Mouse (Mus musculus): ENCODE measurements around the gene Hist1h2bh. TPM values are rescaled to one million over a fixed set of nuclear protein-coding genes. Genes with fewer than 3 reads are reported as not detected.
A peak's percentile ranks its signal among the peaks of the same experiment; 100 is the strongest.
"Not testable (repeated sequence)": the region's sequence is repeated elsewhere in the genome, so short reads cannot be mapped to it uniquely, and the experiment has no call there.

Gene Hist1h2bh
- polyA plus RNA-seq (2014; fragmentation: Nextera tagmentation; extraction: Ambion mirVana) = 0.82 and 1.3 TPM in 2 replicates

DNA sequence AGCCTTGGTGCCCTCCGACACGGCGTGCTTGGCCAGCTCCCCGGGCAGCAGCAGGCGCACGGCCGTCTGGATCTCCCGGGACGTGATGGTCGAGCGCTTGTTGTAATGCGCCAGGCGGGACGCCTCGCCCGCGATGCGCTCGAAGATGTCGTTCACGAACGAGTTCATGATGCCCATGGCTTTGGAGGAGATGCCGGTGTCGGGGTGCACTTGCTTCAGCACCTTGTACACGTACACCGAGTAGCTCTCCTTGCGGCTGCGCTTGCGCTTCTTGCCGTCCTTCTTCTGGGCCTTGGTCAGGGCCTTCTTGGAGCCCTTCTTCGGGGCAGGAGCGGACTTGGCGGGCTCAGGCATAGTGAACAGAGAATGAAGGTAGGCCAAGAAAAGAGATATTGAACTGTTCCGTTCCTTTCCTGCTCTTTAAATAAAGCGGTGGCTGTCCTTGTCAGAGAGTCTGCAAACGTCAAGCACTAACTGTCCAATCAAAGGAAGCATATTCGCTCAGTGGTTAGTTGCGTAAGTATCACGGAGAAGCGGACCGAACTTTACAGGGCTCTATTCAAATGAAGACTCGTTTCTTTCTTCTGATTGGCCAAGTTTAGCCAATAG lies at the start of gene Hist1h2bh:
Gene Hist1h2bh, minus strand, starts transcription at position 394 of the 609 bp plus-strand sequence.
- not testable (repeated sequence) for H3K9me3 ChIP-seq (ENCODE audit: control insufficient read depth, low read length); H3K4me1 ChIP-seq (ENCODE audit: control insufficient read depth, insufficient read depth, low read length); H3K27me3 ChIP-seq (ENCODE audit: control insufficient read depth, insufficient read depth, low read length); H3K36me3 ChIP-seq (ENCODE audit: control insufficient read depth, insufficient read depth, low read length)
- Histone ChIP-seq H3K27ac (ENCODE audit: low read depth, low read length) (peak within 1 kb of the TSS; percentile 87), H3K4me2 (ENCODE audit: low read depth) (peak within 1 kb of the TSS; percentile 72), H3K4me3 (ENCODE audit: low read depth, low read length) (peak within 1 kb of the TSS; percentile 42), H3K9ac (ENCODE audit: low read length) (peak within 1 kb of the TSS; percentile 65)
- WGBS = under 1% methylated on average over 21 of the region's 42 CpGs
- peak; percentile 88 for ATAC-seq (ENCODE audit: insufficient read depth, low FRiP score, low TSS enrichment)
- DNase-seq (ENCODE audit: low spot score) = peak; percentile 74

DNA sequence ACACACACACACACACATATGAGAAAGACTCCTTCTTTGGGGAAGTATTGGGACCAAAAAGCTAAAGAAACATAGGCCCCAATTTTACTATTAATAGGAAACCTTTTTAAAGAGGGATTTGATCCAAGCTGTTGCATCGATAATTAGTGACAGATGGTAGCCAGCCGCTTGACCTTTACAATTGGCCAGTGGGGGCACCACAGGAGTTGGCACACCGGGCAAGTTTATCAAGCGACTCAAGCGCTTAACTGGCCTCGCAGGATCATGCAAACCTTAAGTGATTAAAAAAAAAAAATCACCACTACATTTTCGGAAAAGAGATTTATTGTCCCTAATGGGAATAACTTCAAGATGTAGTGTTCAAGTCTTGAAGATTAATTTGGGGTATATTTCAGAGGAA lies 49.4 kb upstream of the Hist1h2bh start:
- Histone ChIP-seq H3K36me3 (ENCODE audit: control insufficient read depth, insufficient read depth, low read length) (no peaks in the 10 kb centered on the region), H3K4me1 (ENCODE audit: control insufficient read depth, insufficient read depth, low read length) (no peaks in the 10 kb centered on the region), H3K4me3 (ENCODE audit: low read depth, low read length) (no peak overlapping the region), H3K9me3 (ENCODE audit: control insufficient read depth, low read length) (no peaks in the 10 kb centered on the region), H3K9ac (ENCODE audit: low read length) (no peak overlapping the region), H3K27me3 (ENCODE audit: control insufficient read depth, insufficient read depth, low read length) (no peaks in the 10 kb centered on the region), H3K27ac (ENCODE audit: low read depth, low read length) (no peak overlapping the region), H3K4me2 (ENCODE audit: low read depth) (no peak overlapping the region)
- 87% methylated on average over 7 of the region's 7 CpGs for WGBS
- DNase-seq (ENCODE audit: low spot score) (no peak), ATAC-seq (ENCODE audit: insufficient read depth, low FRiP score, low TSS enrichment) (no peak)

DNA sequence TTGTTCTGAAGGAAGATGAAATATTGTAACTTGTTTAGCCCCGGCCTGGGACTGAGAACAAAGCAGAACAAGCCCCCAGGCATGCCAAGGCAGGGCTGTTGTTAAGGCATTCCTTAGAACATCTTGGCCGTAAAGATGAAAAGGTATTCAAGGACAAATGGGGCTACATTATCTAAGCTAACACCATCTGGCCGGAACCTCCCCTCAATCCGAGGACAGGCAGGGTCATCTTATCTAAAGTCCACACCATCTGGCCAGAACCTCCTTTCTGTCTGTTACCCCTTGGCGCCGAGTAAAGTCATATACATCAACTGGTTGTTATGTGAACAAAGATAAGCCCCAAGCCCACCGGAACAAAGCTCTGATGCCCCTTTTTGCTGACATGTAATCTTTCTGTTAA lies 48.7 kb upstream of the Hist1h2bh start:
- not testable (repeated sequence) for H3K4me3 ChIP-seq (ENCODE audit: low read depth, low read length); H3K4me2 ChIP-seq (ENCODE audit: low read depth); H3K9ac ChIP-seq (ENCODE audit: low read length); ATAC-seq (ENCODE audit: insufficient read depth, low FRiP score, low TSS enrichment); H3K36me3 ChIP-seq (ENCODE audit: control insufficient read depth, insufficient read depth, low read length); H3K27ac ChIP-seq (ENCODE audit: low read depth, low read length); DNase-seq (ENCODE audit: low spot score); H3K4me1 ChIP-seq (ENCODE audit: control insufficient read depth, insufficient read depth, low read length); H3K27me3 ChIP-seq (ENCODE audit: control insufficient read depth, insufficient read depth, low read length); H3K9me3 ChIP-seq (ENCODE audit: control insufficient read depth, low read length)
- WGBS = 87% methylated on average over 6 of the region's 7 CpGs

DNA sequence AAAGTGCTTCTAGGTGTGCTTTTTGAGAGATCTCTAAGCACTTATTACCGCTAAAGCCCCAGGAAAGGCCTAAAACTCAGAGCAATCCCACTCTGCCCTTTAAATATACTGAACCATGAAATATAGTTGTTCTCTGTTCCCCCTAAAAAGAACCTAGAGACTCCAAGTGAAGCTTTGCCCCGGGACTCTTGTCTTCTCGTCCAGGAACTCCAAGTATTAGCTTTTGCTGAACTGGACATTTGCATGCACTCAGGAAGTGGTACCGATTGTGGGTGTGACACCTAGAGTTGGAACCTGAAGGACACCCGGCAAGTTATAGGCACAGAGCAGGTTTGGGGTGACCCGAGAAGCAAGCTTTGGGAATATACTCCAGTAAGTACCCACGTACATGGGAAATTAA lies 48.0 kb upstream of the Hist1h2bh start:
- DNase-seq (ENCODE audit: low spot score) = no peak
- Histone ChIP-seq H3K9me3 (ENCODE audit: control insufficient read depth, low read length) (no peaks in the 10 kb centered on the region), H3K9ac (ENCODE audit: low read length) (no peak overlapping the region), H3K27ac (ENCODE audit: low read depth, low read length) (no peak overlapping the region), H3K4me1 (ENCODE audit: control insufficient read depth, insufficient read depth, low read length) (peaks cover 5% of the 10 kb centered on the region; the same call in 1 of the 2 replicates), H3K36me3 (ENCODE audit: control insufficient read depth, insufficient read depth, low read length) (no peaks in the 10 kb centered on the region), H3K27me3 (ENCODE audit: control insufficient read depth, insufficient read depth, low read length) (no peaks in the 10 kb centered on the region), H3K4me3 (ENCODE audit: low read depth, low read length) (no peak overlapping the region), H3K4me2 (ENCODE audit: low read depth) (no peak overlapping the region)
- WGBS = 95% methylated on average over 7 of the region's 7 CpGs
- ATAC-seq (ENCODE audit: insufficient read depth, low FRiP score, low TSS enrichment) = no peak

DNA sequence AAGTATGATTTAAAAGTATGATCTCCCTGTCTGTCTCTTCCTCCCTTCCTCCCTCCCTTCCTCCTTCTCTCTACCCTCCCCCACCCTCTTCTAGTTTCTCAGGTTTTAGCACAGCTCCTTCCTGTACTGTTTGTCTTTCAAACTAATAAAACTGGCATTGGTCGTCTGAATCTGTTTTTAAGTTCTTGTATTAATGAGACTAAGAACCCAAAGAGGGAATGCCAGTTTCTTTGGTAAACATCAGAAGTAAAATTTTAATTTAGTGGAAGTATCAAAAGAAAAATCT lies 43.7 kb upstream of the Hist1h2bh start:
- Histone ChIP-seq H3K27ac (ENCODE audit: low read depth, low read length) (peak overlapping the region; percentile 86), H3K4me1 (ENCODE audit: control insufficient read depth, insufficient read depth, low read length) (peaks cover 23% of the 10 kb centered on the region), H3K9me3 (ENCODE audit: control insufficient read depth, low read length) (no peaks in the 10 kb centered on the region), H3K9ac (ENCODE audit: low read length) (peak overlapping the region; percentile 12), H3K4me2 (ENCODE audit: low read depth) (peak overlapping the region; percentile 83), H3K27me3 (ENCODE audit: control insufficient read depth, insufficient read depth, low read length) (no peaks in the 10 kb centered on the region), H3K36me3 (ENCODE audit: control insufficient read depth, insufficient read depth, low read length) (no peaks in the 10 kb centered on the region), H3K4me3 (ENCODE audit: low read depth, low read length) (0 out of 2 replicates have a peak overlapping the region, but pooled peaks have one; percentile 0)
- DNase-seq (ENCODE audit: low spot score) = no peak
- WGBS = 3% methylated on average over 1 of the region's 1 CpGs
- no peak for ATAC-seq (ENCODE audit: insufficient read depth, low FRiP score, low TSS enrichment)

DNA sequence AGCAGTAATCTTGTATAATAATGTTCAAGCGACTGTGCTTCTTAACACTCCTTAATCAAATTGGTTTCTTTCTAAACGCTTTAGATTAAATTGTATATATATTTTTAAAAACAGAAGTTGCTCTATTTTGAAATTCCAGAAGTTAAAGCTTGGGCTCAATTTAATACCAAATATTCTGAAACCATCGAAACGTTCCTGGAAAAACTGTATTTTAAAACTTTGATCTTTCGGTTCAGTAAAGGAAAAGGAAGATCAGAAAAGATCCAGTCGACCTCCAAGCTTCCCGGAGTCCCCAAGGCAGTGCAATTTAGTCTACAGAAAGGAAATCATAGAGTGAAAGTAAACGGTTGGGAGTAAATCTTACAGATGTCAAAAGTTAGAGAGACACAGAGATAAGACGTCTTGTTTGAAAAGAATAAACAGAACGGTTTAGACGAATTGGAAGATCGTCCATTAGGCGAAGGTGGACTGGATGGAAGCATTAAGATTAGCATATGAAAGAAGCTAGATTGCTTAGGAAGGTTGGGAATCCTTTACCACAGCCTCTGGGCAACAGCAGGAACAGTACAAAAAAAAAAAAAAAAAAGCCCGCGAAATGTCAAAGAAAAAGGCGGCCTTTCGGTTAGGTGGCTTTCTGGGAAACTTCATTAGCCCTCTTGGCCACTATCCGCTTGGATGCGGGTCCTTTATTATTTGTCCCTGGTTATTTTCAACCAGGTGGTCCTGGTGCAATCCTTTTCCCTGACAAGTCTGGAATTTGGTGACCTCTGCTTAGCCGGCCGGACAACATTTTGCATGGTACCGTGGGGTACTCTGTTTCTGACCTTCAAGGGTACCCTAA lies 43.1 kb upstream of the Hist1h2bh start:
- peak overlapping the region; percentile 39; the same call in 1 of the 2 replicates for H3K4me3 ChIP-seq (ENCODE audit: low read depth, low read length)
- 0 out of 2 replicates have a peak, but pooled peaks have one; percentile 22 for ATAC-seq (ENCODE audit: insufficient read depth, low FRiP score, low TSS enrichment)
- 1% methylated on average over 22 of the region's 22 CpGs for WGBS

DNA sequence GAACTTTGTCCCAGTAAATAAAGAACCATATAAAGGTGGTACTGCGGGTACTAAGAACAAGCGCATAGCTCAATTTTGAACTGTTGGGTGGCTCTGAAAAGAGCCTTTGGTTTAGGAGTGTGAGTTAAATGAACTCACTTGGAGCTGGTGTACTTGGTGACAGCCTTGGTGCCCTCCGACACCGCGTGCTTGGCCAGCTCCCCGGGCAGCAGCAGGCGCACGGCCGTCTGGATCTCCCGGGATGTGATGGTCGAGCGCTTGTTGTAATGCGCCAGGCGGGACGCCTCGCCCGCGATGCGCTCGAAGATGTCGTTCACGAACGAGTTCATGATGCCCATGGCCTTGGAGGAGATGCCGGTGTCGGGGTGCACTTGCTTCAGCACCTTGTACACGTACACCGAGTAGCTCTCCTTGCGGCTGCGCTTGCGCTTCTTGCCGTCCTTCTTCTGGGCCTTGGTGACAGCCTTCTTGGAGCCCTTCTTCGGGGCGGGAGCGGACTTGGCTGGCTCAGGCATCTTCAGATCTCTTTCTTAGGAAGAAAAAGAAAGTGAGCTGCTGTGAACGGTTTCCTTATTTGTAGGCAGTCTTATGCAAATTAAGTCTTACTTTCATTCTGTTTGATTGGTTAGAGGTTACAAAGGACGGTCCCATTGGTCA lies 42.4 kb upstream of the Hist1h2bh start:
- under 1% methylated on average over 20 of the region's 36 CpGs for WGBS
- H3K4me2 ChIP-seq (ENCODE audit: low read depth) = peak overlapping the region; percentile 83
- not testable (repeated sequence) for H3K36me3 ChIP-seq (ENCODE audit: control insufficient read depth, insufficient read depth, low read length); H3K27me3 ChIP-seq (ENCODE audit: control insufficient read depth, insufficient read depth, low read length); H3K9me3 ChIP-seq (ENCODE audit: control insufficient read depth, low read length)
- DNase-seq (ENCODE audit: low spot score) = peak; percentile 77
- peak overlapping the region; percentile 97 for H3K27ac ChIP-seq (ENCODE audit: low read depth, low read length)
- ATAC-seq (ENCODE audit: insufficient read depth, low FRiP score, low TSS enrichment) = peak; percentile 79
- H3K4me1 ChIP-seq (ENCODE audit: control insufficient read depth, insufficient read depth, low read length) = peaks cover 24% of the 10 kb centered on the region
- peak overlapping the region; percentile 80 for H3K9ac ChIP-seq (ENCODE audit: low read length)
- peak overlapping the region; percentile 39 for H3K4me3 ChIP-seq (ENCODE audit: low read depth, low read length)

More for the DNA sequence above, 43.1 kb upstream of the Hist1h2bh start:
- Histone ChIP-seq H3K9me3 (ENCODE audit: control insufficient read depth, low read length) (no peaks in the 10 kb centered on the region), H3K4me2 (ENCODE audit: low read depth) (peak overlapping the region; percentile 83), H3K36me3 (ENCODE audit: control insufficient read depth, insufficient read depth, low read length) (no peaks in the 10 kb centered on the region), H3K27me3 (ENCODE audit: control insufficient read depth, insufficient read depth, low read length) (no peaks in the 10 kb centered on the region), H3K9ac (ENCODE audit: low read length) (peak overlapping the region; percentile 12), H3K4me1 (ENCODE audit: control insufficient read depth, insufficient read depth, low read length) (peaks cover 24% of the 10 kb centered on the region), H3K27ac (ENCODE audit: low read depth, low read length) (peak overlapping the region; percentile 97)
- DNase-seq (ENCODE audit: low spot score) = peak; percentile 35

DNA sequence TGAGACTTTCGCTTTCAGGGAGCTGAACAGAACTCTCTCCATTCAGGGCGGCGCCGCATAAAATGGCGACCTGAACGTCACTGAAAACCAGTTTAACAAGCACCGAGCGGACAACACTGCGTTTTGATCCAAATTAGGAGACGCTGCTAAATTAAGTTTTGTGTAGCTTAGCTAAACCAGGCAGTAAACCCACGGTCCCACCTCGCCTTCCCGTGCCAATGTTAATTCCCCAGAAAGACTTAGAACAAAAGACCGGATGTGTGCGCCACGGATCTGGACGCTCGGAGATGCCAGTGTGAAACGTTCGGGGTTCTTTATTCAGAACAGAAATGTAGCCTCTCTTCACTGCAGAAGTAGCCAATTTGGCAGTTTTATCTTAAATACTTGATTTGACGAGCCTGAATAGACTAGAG lies 41.8 kb upstream of the Hist1h2bh start:
- H3K27me3 ChIP-seq (ENCODE audit: control insufficient read depth, insufficient read depth, low read length) = no peaks in the 10 kb centered on the region
- peaks cover 24% of the 10 kb centered on the region for H3K4me1 ChIP-seq (ENCODE audit: control insufficient read depth, insufficient read depth, low read length)
- peak overlapping the region; percentile 97 for H3K27ac ChIP-seq (ENCODE audit: low read depth, low read length)
- H3K36me3 ChIP-seq (ENCODE audit: control insufficient read depth, insufficient read depth, low read length) = no peaks in the 10 kb centered on the region
- under 1% methylated on average over 21 of the region's 21 CpGs for WGBS
- H3K9me3 ChIP-seq (ENCODE audit: control insufficient read depth, low read length) = no peaks in the 10 kb centered on the region
- peak overlapping the region; percentile 80 for H3K9ac ChIP-seq (ENCODE audit: low read length)
- DNase-seq (ENCODE audit: low spot score) (peak; percentile 81), ATAC-seq (ENCODE audit: insufficient read depth, low FRiP score, low TSS enrichment) (0 out of 2 replicates have a peak, but pooled peaks have one; percentile 3)
- peak overlapping the region; percentile 83 for H3K4me2 ChIP-seq (ENCODE audit: low read depth)
- peak overlapping the region; percentile 39 for H3K4me3 ChIP-seq (ENCODE audit: low read depth, low read length)

All from neural tube, embryonic 11.5 days (tissue).